Mouse (Mus musculus) kidney, embryonic 15.5 days (tissue): ENCODE data around the gene Nkx6-1. TPM values are rescaled to one million over a fixed set of nuclear protein-coding genes. Genes with fewer than 3 reads are reported as not detected.

Source experiments
- ATAC-seq: fragments of 200-750 bp; cut with Nextera tagmentation; replicated peaks from 2 replicates; pipeline ENCODE4 v1.8.0; 2017; ENCODE audit warnings: moderate TSS enrichment; ENCODE audit not compliant: low FRiP score
- H3K27ac ChIP-seq: fragments of 300-500 bp; sonication (generic); 2 replicates; pipeline ENCODE4 v1.5.1; 2015; ENCODE audit warnings: mild to moderate bottlenecking, inconsistent platforms
- H3K27me3 ChIP-seq: fragments of 300-500 bp; sonication (generic); 2 replicates; pipeline ENCODE4 v1.6.1; 2015; ENCODE audit warnings: inconsistent platforms
- H3K36me3 ChIP-seq: fragments of 300-500 bp; sonication (generic); 2 replicates; pipeline ENCODE4 v1.6.1; 2015; ENCODE audit warnings: inconsistent platforms
- H3K4me1 ChIP-seq: fragments of 300-500 bp; sonication (generic); 2 replicates; pipeline ENCODE4 v1.6.1; 2015; ENCODE audit warnings: inconsistent platforms
- H3K4me2 ChIP-seq: fragments of 300-500 bp; sonication (generic); 2 replicates; pipeline ENCODE4 v1.6.1; 2015; ENCODE audit warnings: moderate library complexity, mild to moderate bottlenecking, inconsistent platforms
- H3K4me3 ChIP-seq: fragments of 300-500 bp; sonication (generic); replicated peaks from 2 replicates; pipeline ENCODE4 v1.5.1; 2015; ENCODE audit warnings: mild to moderate bottlenecking, inconsistent platforms
- H3K9ac ChIP-seq: fragments of 300-500 bp; sonication (generic); 2 replicates; pipeline ENCODE4 v1.6.1; 2015; ENCODE audit warnings: mild to moderate bottlenecking, inconsistent platforms
- H3K9me3 ChIP-seq: fragments of 300-500 bp; sonication (generic); replicated peaks from 2 replicates; pipeline ENCODE4 v1.6.1; 2016; ENCODE audit warnings: inconsistent platforms
- WGBS: fragments of 180-500 bp; shearing (Covaris S2); methylation state at CpG from one replicate; pipeline ENCODE4 v1.1.7; 2015; ENCODE audit warnings: mixed read lengths; 5-methylcytosine and 5-hydroxymethylcytosine counted together
- polyA plus RNA-seq: library from polyadenylated mRNA; unstranded; fragments of >200 nt; fragmentation: Nextera tagmentation; extraction: Ambion mirVana; gene quantifications from 2 replicates; pipeline ENCODE4 v1.2.1, GENCODE M21; 2015

Gene Nkx6-1
- 0.55 and 0.90 TPM in 2 replicates for polyA plus RNA-seq

DNA sequence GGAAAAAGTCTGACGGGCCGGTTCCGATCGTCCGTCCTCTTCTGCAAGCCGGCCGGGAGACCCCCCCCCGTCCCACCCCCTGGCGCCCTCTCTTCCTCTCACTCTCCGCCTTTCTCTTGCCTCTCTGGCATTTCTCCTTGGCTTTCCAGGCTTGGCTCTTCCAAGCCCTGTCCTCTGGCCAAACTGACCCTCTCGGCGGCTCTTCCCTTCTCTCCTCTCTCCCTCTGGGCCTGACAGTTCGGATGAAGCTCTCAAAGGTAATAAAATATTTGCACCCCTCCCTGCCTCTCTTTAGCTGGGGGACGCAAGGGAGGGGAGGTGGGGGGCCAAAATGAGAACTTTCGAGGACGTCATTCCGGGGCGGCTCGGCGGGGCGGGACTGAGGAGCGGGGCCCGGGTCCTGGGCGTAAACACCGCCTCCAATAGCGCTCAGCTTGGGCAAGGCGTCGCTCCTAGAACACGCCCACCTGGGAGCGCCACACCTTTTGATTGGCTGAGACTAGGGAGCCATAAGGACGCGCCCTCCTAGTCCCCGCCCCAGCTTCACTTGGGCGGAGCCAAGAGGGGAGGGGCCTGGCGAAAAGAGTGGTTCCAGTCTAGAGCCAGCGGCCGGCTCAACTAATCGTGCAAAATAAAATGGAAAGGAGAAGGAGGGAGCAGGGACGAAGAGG lies at the start of gene Nkx6-1:
Nkx6-1 (minus strand) TSS at position 52 of the 671 bp plus-strand sequence.
- Histone ChIP-seq H3K27ac (no peak within 1 kb of the TSS), H3K36me3 (no peaks in the 10 kb centered on the region), H3K4me1 (peaks cover 36% of the 10 kb centered on the region), H3K9me3 (no peaks in the 10 kb centered on the region), H3K4me3 (peak within 1 kb of the TSS; percentile 48), H3K9ac (peak within 1 kb of the TSS; percentile 36; the same call in 1 of the 2 replicates), H3K4me2 (peak within 1 kb of the TSS; percentile 83), H3K27me3 (peaks cover 99% of the 10 kb centered on the region)
- WGBS = under 1% methylated on average over 36 of the region's 39 CpGs
- peak; percentile 96 for ATAC-seq

DNA sequence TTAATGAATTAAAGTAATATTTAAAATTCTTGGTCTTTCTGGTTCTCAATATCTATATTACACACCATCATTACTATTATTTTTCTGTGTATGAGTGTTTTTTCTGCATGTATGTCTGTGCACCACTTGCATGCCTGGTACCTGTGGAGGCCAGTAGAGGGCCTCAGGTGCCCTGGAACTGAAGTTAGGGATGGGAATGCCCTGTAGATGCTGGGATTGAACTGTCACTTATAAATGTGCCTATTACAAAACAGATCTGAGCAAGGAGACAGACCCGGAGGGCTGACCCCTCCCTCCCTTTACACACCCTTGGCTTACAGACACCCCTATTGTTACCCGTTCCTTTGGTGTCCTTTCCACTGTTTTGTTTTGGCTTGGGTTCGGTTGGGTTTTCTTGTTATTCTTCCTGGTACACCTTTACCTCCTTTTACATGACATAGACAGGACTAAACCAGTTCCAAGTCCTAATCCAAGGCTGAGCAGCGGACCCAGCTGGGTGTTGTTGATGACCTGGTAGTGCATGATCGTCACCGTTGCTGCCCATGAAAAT lies 48.3 kb upstream of the Nkx6-1 start:
- no peak overlapping the region for H3K4me2 ChIP-seq
- no peaks in the 10 kb centered on the region for H3K36me3 ChIP-seq
- ATAC-seq = no peak
- no peaks in the 10 kb centered on the region for H3K4me1 ChIP-seq
- H3K9me3 ChIP-seq = no peaks in the 10 kb centered on the region
- no peak overlapping the region for H3K9ac ChIP-seq
- no peaks in the 10 kb centered on the region for H3K27me3 ChIP-seq
- H3K27ac ChIP-seq = no peak overlapping the region
- H3K4me3 ChIP-seq = no peak overlapping the region
- WGBS = 67% methylated on average over 6 of the region's 6 CpGs

DNA sequence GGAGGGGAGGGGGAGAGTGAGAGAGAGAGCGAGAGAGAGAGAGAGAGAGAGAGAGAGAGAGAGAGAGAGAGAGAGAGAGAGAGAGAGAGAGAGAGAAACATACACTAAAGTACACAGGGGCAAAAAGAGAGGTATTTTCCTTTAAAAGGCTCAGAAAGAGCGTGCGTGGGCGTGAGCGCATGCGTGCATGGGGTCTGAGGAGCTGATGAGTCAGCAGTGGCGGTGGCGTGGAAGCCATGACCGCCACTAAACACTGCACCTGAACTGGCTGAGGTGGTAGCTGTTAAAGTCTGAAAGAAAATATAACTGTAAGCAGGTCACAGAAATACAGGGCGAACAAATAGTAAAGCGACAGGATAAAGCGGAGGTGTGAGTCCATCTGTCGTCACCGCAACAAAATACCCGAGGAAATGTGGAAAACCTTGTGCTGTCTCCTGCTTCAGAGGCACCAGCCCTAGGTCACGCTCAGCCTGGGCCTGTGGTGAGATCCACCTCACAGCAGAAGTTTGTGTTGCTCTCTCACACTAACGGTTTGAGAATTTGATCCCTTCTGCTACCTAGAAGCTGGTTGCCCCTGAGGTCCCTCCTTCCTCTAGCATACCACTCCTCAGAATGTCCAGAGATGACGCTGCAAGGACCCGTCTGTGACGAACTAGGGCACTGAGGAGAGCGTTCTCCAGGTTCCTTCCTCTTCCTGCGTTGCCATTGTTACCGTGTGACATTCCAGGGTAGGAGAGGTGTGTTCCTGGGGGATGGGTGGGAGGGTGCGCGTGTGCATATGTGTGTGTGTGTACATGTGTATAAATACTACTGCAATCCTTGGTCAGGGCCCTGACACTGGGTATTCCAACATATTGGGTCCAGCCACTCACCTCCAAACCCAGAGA lies 38.8 kb upstream of the Nkx6-1 start:
- H3K9me3 ChIP-seq = no peaks in the 10 kb centered on the region
- no peak overlapping the region; the same call in 1 of the 2 replicates for H3K9ac ChIP-seq
- H3K4me3 ChIP-seq = no peak overlapping the region; the same call in 1 of the 2 replicates
- ATAC-seq = no peak
- H3K4me2 ChIP-seq = peak overlapping the region; percentile 31
- H3K27me3 ChIP-seq = peaks cover 12% of the 10 kb centered on the region; the same call in 1 of the 2 replicates
- H3K27ac ChIP-seq = no peak overlapping the region
- H3K4me1 ChIP-seq = peaks cover 6% of the 10 kb centered on the region; the same call in 1 of the 2 replicates
- 61% methylated on average over 24 of the region's 25 CpGs for WGBS
- no peaks in the 10 kb centered on the region for H3K36me3 ChIP-seq

GRCm38 (mm10) chr5:101702636-101703035 lies 37.8 kb upstream of the Nkx6-1 start:
- WGBS = 81% methylated on average over 11 of the region's 11 CpGs

DNA sequence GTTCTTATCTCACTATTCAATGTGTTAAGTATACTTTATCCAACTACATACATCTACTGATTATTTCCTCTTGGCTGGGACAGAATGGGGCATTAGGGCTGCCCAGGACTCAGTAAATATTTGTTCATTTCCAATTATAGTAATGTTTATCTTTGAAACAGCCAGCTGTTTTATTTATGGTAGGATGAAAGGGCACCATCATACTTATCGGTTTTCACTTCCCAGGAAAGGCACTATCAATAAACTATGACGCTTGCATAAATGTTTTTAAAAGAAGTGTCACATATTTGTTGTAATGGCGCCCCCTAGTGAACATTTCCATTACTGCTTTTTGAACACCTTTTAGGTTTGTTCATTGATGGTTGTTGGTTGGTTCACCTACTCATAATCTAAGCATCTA lies 35.8 kb upstream of the Nkx6-1 start:
- H3K9ac ChIP-seq = no peak overlapping the region
- no peak for ATAC-seq
- no peak overlapping the region for H3K4me3 ChIP-seq
- peaks cover 6% of the 10 kb centered on the region; the same call in 1 of the 2 replicates for H3K4me1 ChIP-seq
- H3K27me3 ChIP-seq = peaks cover 17% of the 10 kb centered on the region
- 2% methylated on average over 3 of the region's 3 CpGs for WGBS
- no peaks in the 10 kb centered on the region for H3K36me3 ChIP-seq
- H3K27ac ChIP-seq = no peak overlapping the region
- H3K4me2 ChIP-seq = no peak overlapping the region
- 0 out of 2 replicates have a peak, but pooled peaks cover 3% of the 10 kb centered on the region for H3K9me3 ChIP-seq

More at GRCm38 (mm10) chr5:101702636-101703035, 37.8 kb upstream of the Nkx6-1 start:
- H3K27me3 ChIP-seq = peaks cover 17% of the 10 kb centered on the region
- no peaks in the 10 kb centered on the region for H3K36me3 ChIP-seq
- H3K4me2 ChIP-seq = no peak overlapping the region
- no peak overlapping the region for H3K27ac ChIP-seq
- no peak for ATAC-seq
- no peak overlapping the region for H3K4me3 ChIP-seq
- no peak overlapping the region for H3K9ac ChIP-seq
- H3K4me1 ChIP-seq = peaks cover 6% of the 10 kb centered on the region; the same call in 1 of the 2 replicates
- H3K9me3 ChIP-seq = no peaks in the 10 kb centered on the region

DNA sequence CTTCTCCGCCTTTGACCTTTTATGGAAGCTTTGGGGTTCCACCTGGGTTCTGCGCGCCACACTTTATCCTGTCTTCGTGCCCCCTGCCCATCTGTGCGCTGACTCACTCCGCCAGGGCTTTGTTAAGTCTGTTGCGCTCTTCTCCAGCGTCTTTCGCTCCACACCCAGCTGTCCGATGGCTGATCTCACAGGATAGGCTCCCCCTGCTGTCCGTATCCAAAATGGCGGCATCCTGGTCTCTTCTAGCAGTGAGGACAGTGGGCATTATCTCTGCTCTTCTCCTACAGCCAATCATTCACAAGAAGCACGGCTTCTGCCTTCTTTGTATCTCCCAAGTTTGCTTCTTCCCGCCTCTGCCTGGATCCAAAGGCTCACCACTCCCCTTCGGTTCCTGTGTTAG lies 23.8 kb upstream of the Nkx6-1 start:
- Histone ChIP-seq H3K4me2 (peak overlapping the region; percentile 36), H3K9ac (no peak overlapping the region), H3K27me3 (peaks cover 8% of the 10 kb centered on the region; the same call in 1 of the 2 replicates), H3K9me3 (no peaks in the 10 kb centered on the region), H3K4me3 (no peak overlapping the region), H3K36me3 (no peaks in the 10 kb centered on the region), H3K27ac (no peak overlapping the region), H3K4me1 (no peaks in the 10 kb centered on the region)
- 32% methylated on average over 15 of the region's 15 CpGs for WGBS
- 0 out of 2 replicates have a peak, but pooled peaks have one; percentile 52 for ATAC-seq

DNA sequence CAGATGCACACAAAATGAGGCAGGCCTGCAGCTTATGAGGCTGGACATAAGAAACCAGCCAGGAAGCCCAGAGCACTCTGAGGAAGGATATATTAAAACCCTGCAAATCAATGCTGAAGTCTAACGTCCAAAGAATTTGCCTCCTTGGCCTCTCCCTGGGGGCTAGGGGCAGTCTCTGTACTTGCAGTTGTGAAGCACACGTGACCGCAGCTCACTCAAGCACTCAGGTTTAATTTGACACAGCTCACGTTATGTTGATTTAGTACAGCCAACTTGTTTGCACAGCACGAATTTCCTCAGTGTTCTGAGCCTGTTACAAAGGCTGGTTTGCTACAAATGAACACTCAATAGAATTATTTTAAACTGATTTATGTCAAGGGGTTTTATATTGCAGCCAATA lies 18.5 kb upstream of the Nkx6-1 start:
- H3K4me2 ChIP-seq = no peak overlapping the region
- 0 out of 2 replicates have a peak, but pooled peaks have one; percentile 40 for ATAC-seq
- WGBS = 12% methylated on average over 5 of the region's 5 CpGs
- no peaks in the 10 kb centered on the region for H3K36me3 ChIP-seq
- H3K4me1 ChIP-seq = peaks cover 5% of the 10 kb centered on the region; the same call in 1 of the 2 replicates
- no peaks in the 10 kb centered on the region for H3K9me3 ChIP-seq
- H3K27me3 ChIP-seq = peaks cover 6% of the 10 kb centered on the region; the same call in 1 of the 2 replicates
- no peak overlapping the region for H3K9ac ChIP-seq
- H3K4me3 ChIP-seq = no peak overlapping the region
- no peak overlapping the region for H3K27ac ChIP-seq

DNA sequence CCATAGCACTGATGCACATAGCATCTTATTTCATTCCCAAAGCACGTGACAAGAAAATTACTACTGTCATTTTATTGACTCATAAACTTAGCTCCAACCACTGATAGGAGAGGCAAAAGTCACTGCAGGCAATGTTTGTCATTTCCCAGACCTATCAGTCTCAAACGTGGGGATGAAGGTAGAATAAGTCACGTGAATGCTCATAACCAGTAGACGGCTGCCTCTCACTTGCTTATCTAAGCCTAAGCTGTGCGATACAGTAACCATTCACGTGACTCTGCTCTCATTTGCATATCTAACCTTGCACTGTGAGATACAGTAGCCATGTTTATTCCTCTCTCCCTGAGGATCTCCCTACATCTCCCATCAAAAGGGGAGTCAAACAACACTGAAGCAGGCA lies 15.5 kb upstream of the Nkx6-1 start:
- WGBS = 71% methylated on average over 6 of the region's 6 CpGs
- Histone ChIP-seq H3K27ac (no peak overlapping the region), H3K36me3 (no peaks in the 10 kb centered on the region), H3K9me3 (no peaks in the 10 kb centered on the region), H3K9ac (no peak overlapping the region), H3K4me2 (no peak overlapping the region), H3K27me3 (no peaks in the 10 kb centered on the region), H3K4me1 (peaks cover 5% of the 10 kb centered on the region; the same call in 1 of the 2 replicates), H3K4me3 (no peak overlapping the region)
- no peak for ATAC-seq

DNA sequence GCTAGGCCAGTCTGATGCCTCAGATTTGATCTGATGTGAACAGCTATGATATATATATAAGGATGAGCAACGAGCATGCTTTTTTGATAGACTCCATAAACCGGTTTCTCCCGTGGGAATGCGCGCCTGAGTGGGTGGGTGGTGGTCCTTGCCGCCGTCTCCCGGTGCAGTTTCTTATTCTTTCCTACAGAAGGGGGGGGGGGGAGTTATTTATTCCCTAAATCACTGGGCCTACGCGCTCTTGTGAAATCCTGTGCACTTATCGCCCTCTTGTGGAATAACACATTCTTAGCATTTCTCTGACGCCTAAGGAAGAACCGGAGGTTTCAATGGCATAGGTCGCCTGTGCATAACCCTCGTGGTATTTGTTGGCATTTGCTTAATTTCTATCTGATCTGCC lies 4.6 kb upstream of the Nkx6-1 start:
- H3K9ac ChIP-seq = no peak overlapping the region
- no peak overlapping the region; the same call in 1 of the 2 replicates for H3K4me2 ChIP-seq
- no peak overlapping the region for H3K27ac ChIP-seq
- no peaks in the 10 kb centered on the region for H3K9me3 ChIP-seq
- 1% methylated on average over 15 of the region's 15 CpGs for WGBS
- peaks cover 19% of the 10 kb centered on the region for H3K4me1 ChIP-seq
- no peak for ATAC-seq
- peaks cover 65% of the 10 kb centered on the region for H3K27me3 ChIP-seq
- no peak overlapping the region for H3K4me3 ChIP-seq
- no peaks in the 10 kb centered on the region for H3K36me3 ChIP-seq

DNA sequence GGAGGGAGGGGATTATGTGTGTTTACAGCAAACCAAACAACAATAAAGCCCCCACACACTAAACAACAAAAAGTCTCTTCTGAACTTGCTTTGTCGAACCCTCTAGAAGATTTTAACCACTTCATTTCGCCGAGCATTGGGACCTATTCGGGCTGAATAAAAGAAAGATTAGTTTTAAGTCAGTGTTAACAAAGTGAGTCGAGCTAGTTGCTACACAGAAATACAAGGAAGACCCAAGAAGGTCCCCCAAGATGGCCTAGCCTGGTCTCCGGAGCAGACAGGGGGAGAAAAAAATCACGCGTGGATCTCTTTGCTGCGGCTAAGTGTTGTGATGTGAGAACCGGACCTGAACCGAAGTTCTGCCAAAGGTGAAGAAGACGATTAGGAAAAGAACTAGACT lies 3.7 kb upstream of the Nkx6-1 start:
- H3K36me3 ChIP-seq = no peaks in the 10 kb centered on the region
- H3K9me3 ChIP-seq = no peaks in the 10 kb centered on the region
- no peak overlapping the region for H3K4me2 ChIP-seq
- no peak overlapping the region for H3K9ac ChIP-seq
- no peak overlapping the region for H3K4me3 ChIP-seq
- ATAC-seq = no peak
- H3K27ac ChIP-seq = no peak overlapping the region
- H3K4me1 ChIP-seq = peaks cover 28% of the 10 kb centered on the region
- peaks cover 74% of the 10 kb centered on the region for H3K27me3 ChIP-seq
- WGBS = 4% methylated on average over 12 of the region's 12 CpGs

GRCm38 (mm10) chr5:101668028-101668427 lies 3.2 kb upstream of the Nkx6-1 start:
- no peak for ATAC-seq
- 2% methylated on average over 15 of the region's 15 CpGs for WGBS
- no peak overlapping the region for H3K9ac ChIP-seq
- no peak overlapping the region for H3K27ac ChIP-seq
- no peaks in the 10 kb centered on the region for H3K36me3 ChIP-seq
- no peak overlapping the region for H3K4me2 ChIP-seq
- H3K9me3 ChIP-seq = no peaks in the 10 kb centered on the region
- peaks cover 32% of the 10 kb centered on the region for H3K4me1 ChIP-seq
- H3K27me3 ChIP-seq = peaks cover 78% of the 10 kb centered on the region
- H3K4me3 ChIP-seq = no peak overlapping the region
